In genomic region chr9:101073041-101073986, GRCm38 (mm10) we compare ENCODE assay signal across 7 mouse cellular contexts. TPM values are rescaled to one million over a fixed set of nuclear protein-coding genes. Genes with fewer than 3 reads are reported as not detected.
DNase-seq lines count a peak whose midpoint lies in the region; ATAC-seq lines count a peak whose summit lies in the region.

No protein-coding gene starts in this region.

- peak; percentile 98 to 99 for DNase-seq in adrenal gland, adult 18-20 months (ENCODE audit: low spot score in 2 of 2)
- peak; percentile 99 for DNase-seq in embryo, embryonic 11 days
- DNase-seq in gastrocnemius, postnatal 25 days, result peak; percentile 99
- DNase-seq in left cerebral cortex, postnatal 25 days (ENCODE audit: low spot score in 2 of 2), result peak; percentile 99
- peak; percentile 99 for DNase-seq in midbrain, embryonic 10.5 days (ENCODE audit: low spot score)
- DNase-seq in right cerebral cortex, postnatal 4 days, result peak; percentile 100

- H3K4me1 ChIP-seq in intestine, embryonic 15.5 days (replicated peaks), result peaks cover 4% of the 10 kb centered on the region; the same call in 1 of the 2 replicates
- peaks cover 32% of the 10 kb centered on the region for H3K4me1 ChIP-seq in midbrain, embryonic 10.5 days

- intact Hi-C loops in left cerebral cortex, postnatal 25 days (cut with DNase I), result loop anchor here (1.0 to 10.0 kb wide), 3 partner anchors 39 to 431 kb away; partner anchors contain the start of genes Pccb and Ppp2r3a

- no peaks in the 10 kb centered on the region for H3K9me3 ChIP-seq in intestine, embryonic 15.5 days
- H3K9me3 ChIP-seq in midbrain, embryonic 10.5 days (replicated peaks), result no peaks in the 10 kb centered on the region

- H3K9ac ChIP-seq in intestine, embryonic 15.5 days, result peak overlapping the region; percentile 95

- no peaks in the 10 kb centered on the region for H3K27me3 ChIP-seq in intestine, embryonic 15.5 days (replicated peaks)
- H3K27me3 ChIP-seq in midbrain, embryonic 10.5 days (ENCODE audit: low read depth, poor library complexity, severe bottlenecking), result no peaks in the 10 kb centered on the region

- peak overlapping the region; percentile 95 for H3K4me3 ChIP-seq in intestine, embryonic 15.5 days (replicated peaks)
- peak overlapping the region; percentile 75 for H3K4me3 ChIP-seq in midbrain, embryonic 10.5 days

- H3K36me3 ChIP-seq in intestine, embryonic 15.5 days, result no peaks in the 10 kb centered on the region
- peaks cover under 1% of the 10 kb centered on the region; the same call in 1 of the 2 replicates for H3K36me3 ChIP-seq in midbrain, embryonic 10.5 days

- peak; percentile 94 for ATAC-seq in intestine, embryonic 15.5 days

- WGBS in intestine, embryonic 15.5 days, result 1% methylated on average over 59 of the region's 65 CpGs
- WGBS in midbrain, embryonic 10.5 days, result 2% methylated on average over 65 of the region's 65 CpGs

- H3K4me2 ChIP-seq in intestine, embryonic 15.5 days (replicated peaks), result peak overlapping the region; percentile 72

- H3K27ac ChIP-seq in intestine, embryonic 15.5 days, result peak overlapping the region; percentile 95
- peak overlapping the region; percentile 97 for H3K27ac ChIP-seq in midbrain, embryonic 10.5 days (replicated peaks)

RNA-seq across cellular contexts. Expression of gene Msl2, which starts 0.6 kb away (rescaled TPM):
- total RNA-seq in adrenal gland, adult 18-20 months (2021), result 10 to 100 TPM; 44.3 to 52.1 TPM
- 10 to 100 TPM; 20.9 to 23.1 TPM for total RNA-seq in gastrocnemius, postnatal 25 days (2021)
- 4.7 and 5.1 TPM in 2 replicates for polyA plus RNA-seq in intestine, embryonic 15.5 days (2015; fragmentation: Nextera tagmentation; extraction: Ambion mirVana)
- total RNA-seq in left cerebral cortex, postnatal 25 days (2021), result 10 to 100 TPM; 58.8 to 61.2 TPM
- 3.8 and 3.9 TPM in 2 replicates for polyA plus RNA-seq in midbrain, embryonic 10.5 days (2016; fragmentation: Nextera tagmentation; extraction: Ambion mirVana)

RNA-seq across cellular contexts. Expression of gene Pccb, which starts 38.6 kb away (rescaled TPM):
- total RNA-seq in adrenal gland, adult 18-20 months (2021), result 100 to 1,000 TPM; 157 to 175 TPM
- 10 to 100 TPM; 51.6 to 57.9 TPM for total RNA-seq in gastrocnemius, postnatal 25 days (2021)
- polyA plus RNA-seq in intestine, embryonic 15.5 days (2015; fragmentation: Nextera tagmentation; extraction: Ambion mirVana), result 25.1 and 25.5 TPM in 2 replicates
- 10 to 100 TPM; 37.6 to 39.0 TPM for total RNA-seq in left cerebral cortex, postnatal 25 days (2021)
- 14.2 and 15.7 TPM in 2 replicates for polyA plus RNA-seq in midbrain, embryonic 10.5 days (2016; fragmentation: Nextera tagmentation; extraction: Ambion mirVana)

Comparison
In these comparisons a context has a peak if more than half of its experiments do, and no peak if none do; other contexts are left out.
1. Peak in every context shown above with its lines: DNase-seq, ATAC-seq, H3K4me3 ChIP-seq and H3K27ac ChIP-seq.